Mouse (Mus musculus) MEL (cell line): ENCODE results near the gene Dock10.

Experiments used
- CTCF ChIP-seq, 3 experiments: IDR thresholded peaks in 2 of 3; conservative IDR thresholded peaks in 1 of 3; 2 replicates each; pipeline ENCODE4 v1.5.1; 2011 to 2012; ENCODE audit warnings: low read length in 3 of 3, low read depth in 2 of 3, mild to moderate bottlenecking in 2 of 3, improper control_type of control experiment in 1 of 3, inconsistent platforms in 1 of 3, mixed read lengths in 1 of 3, moderate library complexity in 1 of 3; ENCODE audit not compliant: control insufficient read depth in 1 of 3, insufficient read depth in 1 of 3, poor library complexity in 1 of 3, severe bottlenecking in 1 of 3
- E2F4 ChIP-seq: IDR thresholded peaks from 2 replicates; pipeline ENCODE4 v1.6.1; 2011; ENCODE audit warnings: low read depth, low read length, improper control_type of control experiment, borderline replicate concordance
- ETS1 ChIP-seq: IDR thresholded peaks from 2 replicates; pipeline ENCODE4 v1.6.1; 2012; ENCODE audit warnings: low read depth, mild to moderate bottlenecking, inconsistent platforms, low read length, improper control_type of control experiment, moderate library complexity
- GATA1 ChIP-seq: IDR thresholded peaks from 2 replicates; pipeline ENCODE4 v1.6.1; 2011; ENCODE audit warnings: low read depth, low read length, improper control_type of control experiment
- POLR2A ChIP-seq, 2 experiments: IDR thresholded peaks; 2 replicates each; pipeline ENCODE4 v1.6.1; 2011 to 2012; ENCODE audit warnings: low read length in 2 of 2, mild to moderate bottlenecking in 2 of 2, control low read depth in 1 of 2, improper control_type of control experiment in 1 of 2, low read depth in 1 of 2, moderate library complexity in 1 of 2; ENCODE audit not compliant: control insufficient read depth in 1 of 2, insufficient read depth in 1 of 2, poor library complexity in 1 of 2
- RAD21 ChIP-seq: IDR thresholded peaks from 2 replicates; pipeline ENCODE4 v1.6.1; 2011; ENCODE audit warnings: mild to moderate bottlenecking, low read depth, low read length, improper control_type of control experiment
- SIN3A ChIP-seq: IDR thresholded peaks from 2 replicates; pipeline ENCODE4 v1.6.1; 2012; ENCODE audit warnings: low read length, improper control_type of control experiment, inconsistent platforms
- SMC3 ChIP-seq: IDR thresholded peaks from 2 replicates; pipeline ENCODE4 v1.6.1; 2011; ENCODE audit warnings: low read depth, low read length, improper control_type of control experiment
- TCF12 ChIP-seq: IDR thresholded peaks from 2 replicates; pipeline ENCODE4 v1.6.1; 2014; ENCODE audit warnings: low read depth, mild to moderate bottlenecking, inconsistent platforms, low read length, improper control_type of control experiment, moderate library complexity

- TF ChIP-seq SIN3A, result no peak
- no peak for TF ChIP-seq POLR2A (IDR thresholded peaks at IDR 0.05; ENCODE audit: control insufficient read depth in 1 of 2, insufficient read depth in 1 of 2, low read depth in 1 of 2, low read length in 2 of 2, poor library complexity in 1 of 2)
- no peak for TF ChIP-seq CTCF (IDR thresholded peaks at IDR 0.05 in 2 of 3, conservative IDR thresholded peaks at IDR 0.05 in 1 of 3; ENCODE audit: control insufficient read depth in 1 of 3, insufficient read depth in 1 of 3, low read depth in 2 of 3, low read length in 3 of 3, poor library complexity in 1 of 3, severe bottlenecking in 1 of 3)
- TF ChIP-seq GATA1, result no peak
- no peak for TF ChIP-seq RAD21
- TF ChIP-seq ETS1, result no peak
- TF ChIP-seq SMC3, result no peak
- TF ChIP-seq E2F4, result no peak
- no peak for TF ChIP-seq TCF12
Observed at GRCm38 (mm10) chr1:80459477-80459876, 298.9 kb downstream of the Dock10 start.
